Mouse (Mus musculus): ENCODE results near the gene Gm20388.

- no peak for TF ChIP-seq CTCF (IDR thresholded peaks at IDR 0.05; ENCODE audit: low read depth, low read length)
- no peak for TF ChIP-seq POLR2A (IDR thresholded peaks at IDR 0.05; ENCODE audit: insufficient read depth, low read length)
These were observed 3333.7 kb downstream of the Gm20388 start for GRCm38 (mm10) chr8:123244382-123244781.

Data from ES-Bruce4 (cell line).